Mouse (Mus musculus): ENCODE data around the gene Ssbp3.

DNA sequence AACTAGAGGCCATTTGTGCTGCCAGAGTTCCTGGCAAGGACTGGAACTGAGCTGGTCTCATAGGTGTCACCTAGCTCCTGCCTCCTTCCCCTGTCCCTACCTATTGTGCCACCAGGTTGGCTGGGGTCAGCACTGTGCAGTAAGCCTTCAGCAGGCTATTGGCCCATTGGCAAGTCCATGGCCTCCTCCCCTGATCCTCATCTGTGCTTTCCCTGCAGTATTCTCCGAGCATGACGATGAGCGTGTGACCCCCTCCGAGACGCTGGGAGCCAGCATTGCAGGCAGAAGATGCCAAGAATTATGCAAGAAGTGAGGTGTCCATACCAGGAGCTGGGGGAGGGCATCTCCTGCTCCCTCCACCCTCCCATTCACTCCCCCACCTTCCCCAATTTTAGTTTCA is 137.3 kb downstream of the Ssbp3 start:
- no peak for TF ChIP-seq CTCF (IDR thresholded peaks at IDR 0.05; ENCODE audit: borderline replicate concordance, control insufficient read depth, extremely low read depth, insufficient read depth, low read length, poor library complexity)
- TF ChIP-seq POLR2A (IDR thresholded peaks at IDR 0.05; ENCODE audit: control insufficient read depth, extremely low read depth, insufficient read depth, low read length, poor library complexity): no peak
